Mouse (Mus musculus) megakaryocyte, embryonic 14.5 days (primary cell): ENCODE measurements around the gene Dlgap3.

ENCODE experiments used
- FLI1 ChIP-seq: IDR thresholded peaks from 2 replicates; pipeline ENCODE4 v1.6.1; 2012; ENCODE audit warnings: low read length, inconsistent platforms, mixed read lengths
- GATA1 ChIP-seq: IDR thresholded peaks from 3 replicates; pipeline ENCODE4 v1.6.1; 2012; ENCODE audit warnings: mixed read lengths, low read length, inconsistent platforms, borderline replicate concordance

GRCm38 (mm10) chr4:127243953-127244352 lies 74.9 kb downstream of the Dlgap3 start:
- TF ChIP-seq GATA1 (no peak), FLI1 (no peak)
